Mouse (Mus musculus): ENCODE data around the gene Ptprk. TPM values are rescaled to one million over a fixed set of nuclear protein-coding genes. Genes with fewer than 3 reads are reported as not detected.

The Ptprk gene
- polyA plus RNA-seq, 1 experiment, result 28.0 TPM

DNA sequence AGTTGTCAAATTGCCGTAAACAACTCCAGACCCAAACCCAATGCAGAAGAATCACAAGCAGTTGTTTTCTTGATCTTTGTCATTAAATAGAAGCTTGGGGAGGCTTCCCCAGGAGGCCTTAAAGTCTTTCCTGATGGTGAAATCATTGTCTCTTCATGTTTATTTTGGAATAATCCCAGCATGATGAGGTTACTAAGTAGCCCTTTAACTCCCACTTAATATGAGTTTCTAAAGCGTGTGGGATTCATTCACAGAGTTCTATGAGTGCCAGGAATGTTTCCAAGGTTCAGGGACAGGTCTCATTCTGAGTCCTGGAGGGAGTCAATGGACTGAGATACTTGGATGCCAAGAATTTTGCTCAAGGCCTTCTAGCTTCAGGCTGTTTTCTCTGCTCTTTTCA, 92.5 kb downstream of the Ptprk start:
- Histone ChIP-seq H3K4me3 (ENCODE audit: insufficient read depth, low read length) (no peak overlapping the region), H3K4me1 (ENCODE audit: control insufficient read depth, insufficient read depth, low read length) (peaks cover 5% of the 10 kb centered on the region; the same call in 1 of the 2 replicates), H3K27ac (ENCODE audit: insufficient read depth, low read length) (no peak overlapping the region)
- TF ChIP-seq CTCF (IDR thresholded peaks at IDR 0.05; ENCODE audit: borderline replicate concordance, insufficient read depth, low read length) (no peak), POLR2A (IDR thresholded peaks at IDR 0.05; ENCODE audit: low read depth, low read length) (no peak)

DNA sequence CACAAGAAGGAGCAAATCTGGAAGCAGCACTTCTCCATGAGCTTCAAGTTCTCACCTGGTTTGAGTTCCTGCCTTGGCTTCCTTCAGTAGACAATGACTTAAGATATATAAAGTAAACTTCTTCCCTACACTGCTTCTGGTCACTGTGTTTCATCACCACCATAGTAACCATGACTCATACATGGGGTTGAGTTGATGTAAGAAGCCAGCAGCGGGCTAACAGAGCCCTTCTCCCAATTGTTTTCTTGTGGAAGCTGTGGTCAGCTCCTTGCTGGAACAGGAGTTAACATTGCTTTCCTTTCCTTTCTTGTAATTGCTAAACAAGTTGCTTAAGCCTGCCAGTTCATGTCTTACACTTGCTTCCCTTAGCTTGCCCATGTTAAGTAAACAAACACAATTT, 96.6 kb downstream of the Ptprk start:
- H3K27ac ChIP-seq (ENCODE audit: insufficient read depth, low read length), result no peak overlapping the region

DNA sequence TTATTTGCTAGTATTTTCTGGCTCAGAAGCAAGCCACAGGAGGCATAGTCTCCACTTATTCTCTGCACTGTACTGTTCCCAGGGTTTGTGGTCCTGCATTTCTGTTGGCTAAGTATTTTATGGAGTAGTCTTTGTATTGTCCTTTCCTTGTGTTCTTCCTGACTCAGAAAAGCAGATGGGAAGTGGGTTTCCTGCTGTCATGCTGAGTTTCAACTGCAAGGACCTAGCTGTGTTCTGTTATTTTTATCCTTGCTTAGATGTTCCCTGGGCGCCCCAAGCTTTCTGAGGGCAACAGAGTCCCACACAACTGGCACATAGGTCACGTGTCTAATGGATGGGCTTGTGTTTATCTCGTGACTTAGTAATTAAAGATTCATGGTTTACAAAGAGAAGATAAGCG, 104.3 kb downstream of the Ptprk start:
- Histone ChIP-seq H3K27ac (ENCODE audit: insufficient read depth, low read length) (no peak overlapping the region), H3K4me1 (ENCODE audit: control insufficient read depth, insufficient read depth, low read length) (no peaks in the 10 kb centered on the region), H3K4me3 (ENCODE audit: insufficient read depth, low read length) (no peak overlapping the region)
- no peak for TF ChIP-seq POLR2A (IDR thresholded peaks at IDR 0.05; ENCODE audit: low read depth, low read length)
- no peak for TF ChIP-seq CTCF (IDR thresholded peaks at IDR 0.05; ENCODE audit: borderline replicate concordance, insufficient read depth, low read length)

More for the DNA sequence above, 96.6 kb downstream of the Ptprk start:
- Histone ChIP-seq H3K4me3 (ENCODE audit: insufficient read depth, low read length) (no peak overlapping the region), H3K4me1 (ENCODE audit: control insufficient read depth, insufficient read depth, low read length) (no peaks in the 10 kb centered on the region; the same call in 1 of the 2 replicates)
- no peak for TF ChIP-seq CTCF (IDR thresholded peaks at IDR 0.05; ENCODE audit: borderline replicate concordance, insufficient read depth, low read length)
- no peak for TF ChIP-seq POLR2A (IDR thresholded peaks at IDR 0.05; ENCODE audit: low read depth, low read length)

DNA sequence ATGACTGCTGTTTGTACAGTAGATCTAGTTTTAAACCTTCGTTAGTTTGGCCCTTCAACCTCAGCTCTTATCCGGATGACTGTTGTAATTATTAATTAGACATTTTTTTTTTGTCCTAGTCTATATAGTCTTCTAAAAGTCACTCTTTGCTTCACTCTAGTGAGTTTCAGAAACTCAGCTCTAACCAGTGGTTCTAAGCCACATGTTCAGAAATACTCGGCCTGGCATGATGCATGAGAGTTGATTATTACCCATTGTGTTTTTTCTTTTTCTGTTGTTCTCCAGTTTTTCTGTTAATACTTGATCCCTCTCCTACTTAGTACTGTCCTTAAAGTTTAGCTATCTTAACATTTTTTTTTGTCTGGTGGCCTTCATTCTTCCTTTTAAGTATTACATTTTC, 107.5 kb downstream of the Ptprk start:
- no peak for TF ChIP-seq POLR2A (IDR thresholded peaks at IDR 0.05; ENCODE audit: low read depth, low read length)
- no peak for TF ChIP-seq CTCF (IDR thresholded peaks at IDR 0.05; ENCODE audit: borderline replicate concordance, insufficient read depth, low read length)
- Histone ChIP-seq H3K4me3 (ENCODE audit: insufficient read depth, low read length) (no peak overlapping the region), H3K27ac (ENCODE audit: insufficient read depth, low read length) (no peak overlapping the region), H3K4me1 (ENCODE audit: control insufficient read depth, insufficient read depth, low read length) (peaks cover 5% of the 10 kb centered on the region; the same call in 1 of the 2 replicates)

DNA sequence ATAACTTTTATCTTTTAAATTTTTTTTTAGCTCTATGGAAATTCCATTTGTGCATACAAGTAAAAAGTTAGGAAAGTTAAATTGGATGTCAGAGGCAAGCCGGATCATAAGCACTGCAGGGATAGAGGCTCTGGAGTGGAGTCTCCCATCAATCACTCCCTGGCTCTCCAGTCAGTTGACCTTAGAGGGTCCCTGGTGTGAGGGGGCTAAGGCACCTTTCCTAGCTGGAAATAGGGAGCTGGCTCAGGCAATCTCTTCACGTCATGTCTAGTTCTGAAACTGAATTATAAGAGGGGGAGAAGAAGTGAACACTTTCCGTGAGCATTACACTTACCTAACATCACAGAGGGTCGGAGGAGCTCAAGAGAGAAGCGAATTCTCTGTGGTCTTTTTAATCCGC, 110.1 kb downstream of the Ptprk start:
- no peak overlapping the region for H3K4me3 ChIP-seq (ENCODE audit: insufficient read depth, low read length)
- TF ChIP-seq CTCF (IDR thresholded peaks at IDR 0.05; ENCODE audit: borderline replicate concordance, insufficient read depth, low read length) (no peak), POLR2A (IDR thresholded peaks at IDR 0.05; ENCODE audit: low read depth, low read length) (no peak)
- H3K4me1 ChIP-seq (ENCODE audit: control insufficient read depth, insufficient read depth, low read length), result peaks cover 5% of the 10 kb centered on the region; the same call in 1 of the 2 replicates
- no peak overlapping the region for H3K27ac ChIP-seq (ENCODE audit: insufficient read depth, low read length)

DNA sequence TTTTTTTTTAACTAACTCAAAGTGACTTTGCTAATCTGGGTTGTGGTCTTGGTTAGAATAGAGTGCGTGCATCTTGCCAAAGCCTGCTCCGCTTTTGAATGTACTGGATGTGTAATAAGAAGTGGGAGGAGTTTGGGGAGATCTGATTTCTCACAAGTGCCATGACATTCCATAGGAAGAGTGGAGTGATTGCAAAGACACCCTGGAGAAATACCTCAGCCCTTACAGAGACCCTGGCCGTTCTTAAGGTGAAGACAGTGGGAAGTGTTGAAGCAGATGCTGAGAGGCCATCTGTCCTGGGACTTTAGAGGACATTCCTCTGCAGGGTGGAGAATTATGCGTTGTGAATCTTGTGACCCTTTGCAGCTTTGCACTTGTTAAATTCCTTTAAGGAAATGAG, 110.7 kb downstream of the Ptprk start:
- Histone ChIP-seq H3K4me3 (ENCODE audit: insufficient read depth, low read length) (no peak overlapping the region), H3K27ac (ENCODE audit: insufficient read depth, low read length) (peak overlapping the region; percentile 34; the same call in 1 of the 2 replicates), H3K4me1 (ENCODE audit: control insufficient read depth, insufficient read depth, low read length) (peaks cover 5% of the 10 kb centered on the region; the same call in 1 of the 2 replicates)
- TF ChIP-seq POLR2A (IDR thresholded peaks at IDR 0.05; ENCODE audit: low read depth, low read length) (no peak), CTCF (IDR thresholded peaks at IDR 0.05; ENCODE audit: borderline replicate concordance, insufficient read depth, low read length) (no peak)

DNA sequence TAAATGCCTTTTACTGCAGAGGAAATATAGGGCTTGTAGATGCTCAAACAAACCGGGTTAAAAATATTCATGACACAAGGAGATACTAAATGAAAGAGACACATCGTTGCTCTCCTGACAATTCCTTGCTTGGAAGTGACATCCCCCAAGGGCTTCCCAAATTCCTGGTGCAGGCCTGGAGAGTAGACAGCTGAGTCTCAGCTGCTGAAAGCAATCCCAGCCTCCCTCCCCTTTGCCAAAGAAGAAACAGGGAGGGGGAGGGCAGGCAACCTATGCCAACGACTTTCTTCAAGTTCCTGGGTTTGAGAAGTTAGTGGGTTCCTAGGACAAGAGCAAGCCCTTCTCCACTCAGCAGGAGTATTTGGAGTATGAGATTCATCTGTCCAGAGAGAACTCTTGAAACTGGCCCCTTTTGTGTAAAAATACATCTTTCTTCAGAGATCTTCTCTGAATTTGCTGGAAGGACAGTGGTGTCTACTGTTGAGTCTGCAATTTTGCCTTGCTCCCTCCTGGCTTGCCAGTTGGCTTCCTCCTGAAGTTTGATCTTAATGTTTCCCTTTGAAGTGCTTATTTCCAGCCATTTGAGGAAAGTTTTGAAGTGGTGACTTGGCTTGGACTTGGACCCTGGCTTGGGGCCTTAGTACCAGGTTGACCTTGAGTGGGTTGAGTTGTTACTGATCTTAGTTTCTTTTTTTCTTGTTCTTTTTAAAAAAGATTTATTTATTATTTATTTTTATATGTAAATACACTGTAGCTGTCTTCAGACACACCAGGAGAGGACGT, 111.6 kb downstream of the Ptprk start:
- peaks cover 5% of the 10 kb centered on the region; the same call in 1 of the 2 replicates for H3K4me1 ChIP-seq (ENCODE audit: control insufficient read depth, insufficient read depth, low read length)

DNA sequence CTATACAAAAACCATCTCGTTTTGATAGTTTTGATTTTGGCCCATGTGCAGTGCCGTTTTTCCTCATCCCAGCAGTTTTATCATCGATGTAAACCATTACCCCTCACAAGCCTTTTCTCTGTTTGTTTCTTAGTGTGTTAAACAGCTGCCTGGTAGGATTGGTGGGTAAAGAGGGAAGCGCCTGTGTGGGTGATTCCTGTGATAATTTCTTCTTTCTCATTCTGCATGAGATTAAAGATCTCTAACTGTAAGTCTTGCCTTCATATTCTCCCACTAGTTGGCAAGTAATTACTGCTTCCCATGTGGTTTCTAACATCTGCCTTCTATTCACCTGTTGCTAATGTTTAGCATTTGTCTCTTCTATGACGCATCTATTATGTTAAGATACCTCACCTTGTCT, 116.8 kb downstream of the Ptprk start:
- Histone ChIP-seq H3K4me3 (ENCODE audit: insufficient read depth, low read length) (no peak overlapping the region), H3K27ac (ENCODE audit: insufficient read depth, low read length) (no peak overlapping the region), H3K4me1 (ENCODE audit: control insufficient read depth, insufficient read depth, low read length) (no peaks in the 10 kb centered on the region)
- TF ChIP-seq POLR2A (IDR thresholded peaks at IDR 0.05; ENCODE audit: low read depth, low read length) (no peak), CTCF (IDR thresholded peaks at IDR 0.05; ENCODE audit: borderline replicate concordance, insufficient read depth, low read length) (no peak)

More for the DNA sequence above, 111.6 kb downstream of the Ptprk start:
- Histone ChIP-seq H3K4me3 (ENCODE audit: insufficient read depth, low read length) (no peak overlapping the region), H3K27ac (ENCODE audit: insufficient read depth, low read length) (no peak overlapping the region)
- no peak for TF ChIP-seq CTCF (IDR thresholded peaks at IDR 0.05; ENCODE audit: borderline replicate concordance, insufficient read depth, low read length)
- no peak for TF ChIP-seq POLR2A (IDR thresholded peaks at IDR 0.05; ENCODE audit: low read depth, low read length)

DNA sequence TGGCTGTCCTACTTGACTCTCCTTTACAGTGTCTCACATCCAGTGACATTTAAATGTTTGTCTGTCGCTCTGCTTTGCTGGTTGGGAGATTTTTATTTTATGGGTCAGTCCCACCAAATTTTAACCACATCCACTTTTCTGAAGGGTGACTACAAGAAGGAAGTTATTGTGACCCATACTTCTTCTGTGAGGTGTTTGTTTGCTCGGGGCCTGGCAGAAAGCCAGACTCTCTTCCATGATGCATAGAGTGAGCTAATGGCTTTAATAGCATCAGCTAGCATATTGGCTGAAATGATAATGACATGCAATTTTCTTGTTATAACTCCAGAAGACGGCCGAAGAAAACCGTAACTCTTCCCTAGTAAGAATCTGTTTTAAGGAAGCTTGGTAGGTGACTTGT, 119.0 kb downstream of the Ptprk start:
- Histone ChIP-seq H3K4me1 (ENCODE audit: control insufficient read depth, insufficient read depth, low read length) (no peaks in the 10 kb centered on the region), H3K4me3 (ENCODE audit: insufficient read depth, low read length) (no peak overlapping the region), H3K27ac (ENCODE audit: insufficient read depth, low read length) (no peak overlapping the region)
- TF ChIP-seq CTCF (IDR thresholded peaks at IDR 0.05; ENCODE audit: borderline replicate concordance, insufficient read depth, low read length) (no peak), POLR2A (IDR thresholded peaks at IDR 0.05; ENCODE audit: low read depth, low read length) (no peak)

DNA sequence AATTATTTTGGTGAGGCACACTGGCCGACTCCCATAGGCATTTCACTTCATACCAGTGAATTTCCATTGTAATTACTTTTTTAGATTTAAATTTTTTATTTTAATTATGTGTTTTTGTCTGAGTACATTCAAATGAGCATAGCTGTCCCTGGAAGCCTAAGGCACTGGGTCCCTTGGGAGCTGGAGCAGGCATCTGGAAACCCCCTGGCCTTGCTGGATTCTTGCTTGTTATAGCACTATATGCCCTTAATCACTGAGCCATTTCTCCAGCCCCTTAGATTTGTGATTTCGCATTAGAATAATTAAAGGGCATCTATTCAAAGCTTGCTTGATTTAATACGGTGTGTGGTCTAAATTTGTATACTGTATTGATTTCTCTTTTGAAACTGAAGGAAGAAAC, 126.0 kb downstream of the Ptprk start:
- Histone ChIP-seq H3K4me1 (ENCODE audit: control insufficient read depth, insufficient read depth, low read length) (no peaks in the 10 kb centered on the region), H3K27ac (ENCODE audit: insufficient read depth, low read length) (no peak overlapping the region), H3K4me3 (ENCODE audit: insufficient read depth, low read length) (no peak overlapping the region)
- TF ChIP-seq POLR2A (IDR thresholded peaks at IDR 0.05; ENCODE audit: low read depth, low read length) (no peak), CTCF (IDR thresholded peaks at IDR 0.05; ENCODE audit: borderline replicate concordance, insufficient read depth, low read length) (no peak)

All from embryonic fibroblast, embryonic 13.5 days (primary cell).